Mouse (Mus musculus): ENCODE data around the gene 4933407L21Rik. TPM values are rescaled to one million over a fixed set of nuclear protein-coding genes. Genes with fewer than 3 reads are reported as not detected.

4933407L21Rik gene
- polyA plus RNA-seq, 1 experiment from 2014 or later = 0.46 TPM

DNA sequence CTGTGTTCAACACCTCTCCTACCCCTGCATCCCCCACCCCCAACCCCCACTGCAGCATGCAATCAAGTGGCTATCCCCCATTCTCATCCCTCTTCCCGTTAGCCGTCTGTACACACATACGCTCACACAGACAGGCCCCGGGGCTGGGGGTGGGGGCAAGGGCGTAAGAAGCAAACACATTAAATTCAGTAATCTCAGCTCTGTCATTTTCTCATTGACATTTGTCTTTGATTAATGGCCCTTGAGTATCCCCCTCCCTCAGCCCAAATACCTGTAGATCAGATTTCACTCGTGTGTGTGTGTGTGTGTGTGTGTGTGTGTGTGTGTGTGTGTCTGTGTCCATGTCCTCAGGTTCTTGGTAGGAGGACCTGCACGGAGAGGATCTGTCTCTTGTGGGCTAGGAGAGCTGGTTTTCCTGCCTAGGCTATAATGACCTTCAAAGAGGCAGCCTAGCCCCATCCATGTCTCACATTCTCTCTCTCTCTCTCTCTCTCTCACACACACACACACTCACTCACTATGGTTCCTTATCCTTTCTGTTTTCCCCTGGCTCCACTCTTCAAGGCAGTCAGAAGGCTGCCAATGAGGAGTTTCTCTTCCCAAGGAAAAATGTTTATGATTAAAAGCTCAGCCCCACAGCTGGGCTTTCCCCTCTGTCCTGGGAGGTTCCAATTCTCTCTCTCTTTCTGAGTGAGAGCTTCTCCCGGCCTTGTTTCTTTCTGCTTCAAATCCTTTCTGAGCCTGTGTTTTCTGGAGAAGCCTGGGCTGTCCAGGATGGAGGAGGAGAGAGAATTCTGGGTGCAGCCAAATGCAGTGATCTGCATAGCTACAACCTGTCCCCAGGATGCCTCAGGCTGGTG is 30.2 kb upstream of the 4933407L21Rik start:
- DNase-seq (ENCODE audit: low spot score) = peak; percentile 19
- Histone ChIP-seq H3K4me1 (replicated peaks; ENCODE audit: control insufficient read depth, insufficient read depth, low read length) (peaks cover 23% of the 10 kb centered on the region), H3K36me3 (ENCODE audit: control insufficient read depth, insufficient read depth, low read length) (no peaks in the 10 kb centered on the region), H3K27me3 (ENCODE audit: control insufficient read depth, insufficient read depth, low read length) (no peaks in the 10 kb centered on the region), H3K9me3 (ENCODE audit: control insufficient read depth, low read length) (no peaks in the 10 kb centered on the region), H3K4me2 (replicated peaks; ENCODE audit: low read depth, low read length) (no peak overlapping the region), H3K4me3 (ENCODE audit: low read depth, low read length) (no peak overlapping the region), H3K27ac (ENCODE audit: low read depth, low read length) (peak overlapping the region; percentile 30; the same call in 1 of the 2 replicates), H3K9ac (ENCODE audit: low read depth, low read length) (0 out of 2 replicates have a peak overlapping the region, but pooled peaks have one; percentile 19)
- WGBS = 26% methylated on average over 8 of the region's 8 CpGs
- ATAC-seq (ENCODE audit: low FRiP score) = no peak

DNA sequence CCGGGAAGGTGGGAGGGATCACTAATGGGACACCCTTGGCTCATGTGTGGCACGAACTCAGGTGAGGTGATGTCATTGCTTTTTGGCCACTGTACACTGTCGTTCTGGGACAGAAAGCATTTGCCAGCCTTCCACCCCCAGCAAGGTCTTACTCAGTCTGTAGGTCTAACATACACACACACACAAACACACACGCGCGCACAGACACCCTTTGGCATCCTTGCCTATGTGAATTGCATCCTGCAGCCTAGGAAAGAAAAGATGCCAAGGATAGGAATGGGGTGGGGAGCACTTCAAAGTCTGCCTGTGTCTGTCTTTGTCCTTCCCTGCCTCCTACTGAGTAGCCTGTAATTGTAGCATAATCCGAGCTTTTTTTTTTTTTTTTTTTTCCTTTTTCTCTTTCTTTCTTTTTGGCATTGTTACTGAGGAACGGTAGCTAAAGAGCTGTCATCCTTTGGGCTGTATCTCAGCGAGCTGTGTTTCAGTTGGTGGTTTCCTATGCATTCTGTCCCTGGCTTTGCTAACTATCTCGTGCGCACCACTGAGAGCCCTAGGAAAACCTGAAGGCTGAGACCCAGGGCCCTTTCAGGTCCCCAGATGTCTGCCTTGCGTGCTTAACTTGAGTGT is 29.4 kb upstream of the 4933407L21Rik start:
- H3K27ac ChIP-seq (ENCODE audit: low read depth, low read length) = peak overlapping the region; percentile 30; the same call in 1 of the 2 replicates

DNA sequence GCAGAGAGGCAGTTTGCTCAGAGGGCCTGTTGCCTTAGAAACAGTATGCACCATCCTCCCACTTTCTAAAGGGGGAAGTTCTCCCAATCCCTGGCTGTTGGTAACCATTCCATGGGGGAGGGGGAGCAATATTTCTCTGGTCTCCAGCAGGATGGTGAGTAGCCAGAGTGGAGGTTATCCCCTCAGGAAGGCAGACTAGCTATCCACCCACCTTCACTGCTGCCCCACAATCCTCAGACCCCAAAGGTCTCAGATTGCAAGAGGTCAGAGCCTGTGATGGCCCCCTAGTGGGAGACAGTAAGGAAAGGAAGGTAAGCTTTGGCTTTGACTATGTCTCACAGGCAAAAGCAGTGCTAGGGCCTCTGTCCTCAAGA is 28.9 kb upstream of the 4933407L21Rik start:
- H3K9me3 ChIP-seq (ENCODE audit: control insufficient read depth, low read length) = no peaks in the 10 kb centered on the region
- no peak overlapping the region for H3K4me2 ChIP-seq (replicated peaks; ENCODE audit: low read depth, low read length)
- H3K4me3 ChIP-seq (ENCODE audit: low read depth, low read length) = no peak overlapping the region
- peak; percentile 20 for DNase-seq (ENCODE audit: low spot score)
- H3K36me3 ChIP-seq (ENCODE audit: control insufficient read depth, insufficient read depth, low read length) = no peaks in the 10 kb centered on the region
- H3K9ac ChIP-seq (ENCODE audit: low read depth, low read length) = no peak overlapping the region
- ATAC-seq (ENCODE audit: low FRiP score) = no peak
- H3K27ac ChIP-seq (ENCODE audit: low read depth, low read length) = 0 out of 2 replicates have a peak overlapping the region, but pooled peaks have one; percentile 20
- H3K27me3 ChIP-seq (ENCODE audit: control insufficient read depth, insufficient read depth, low read length) = no peaks in the 10 kb centered on the region
- H3K4me1 ChIP-seq (replicated peaks; ENCODE audit: control insufficient read depth, insufficient read depth, low read length) = peaks cover 23% of the 10 kb centered on the region

More for the DNA sequence above, 29.4 kb upstream of the 4933407L21Rik start:
- Histone ChIP-seq H3K9me3 (ENCODE audit: control insufficient read depth, low read length) (no peaks in the 10 kb centered on the region), H3K9ac (ENCODE audit: low read depth, low read length) (0 out of 2 replicates have a peak overlapping the region, but pooled peaks have one; percentile 19), H3K4me3 (ENCODE audit: low read depth, low read length) (no peak overlapping the region), H3K27me3 (ENCODE audit: control insufficient read depth, insufficient read depth, low read length) (no peaks in the 10 kb centered on the region), H3K4me2 (replicated peaks; ENCODE audit: low read depth, low read length) (no peak overlapping the region), H3K4me1 (replicated peaks; ENCODE audit: control insufficient read depth, insufficient read depth, low read length) (peaks cover 23% of the 10 kb centered on the region), H3K36me3 (ENCODE audit: control insufficient read depth, insufficient read depth, low read length) (no peaks in the 10 kb centered on the region)
- 23% methylated on average over 12 of the region's 12 CpGs for WGBS
- ATAC-seq (ENCODE audit: low FRiP score) (no peak), DNase-seq (ENCODE audit: low spot score) (no peak)

DNA sequence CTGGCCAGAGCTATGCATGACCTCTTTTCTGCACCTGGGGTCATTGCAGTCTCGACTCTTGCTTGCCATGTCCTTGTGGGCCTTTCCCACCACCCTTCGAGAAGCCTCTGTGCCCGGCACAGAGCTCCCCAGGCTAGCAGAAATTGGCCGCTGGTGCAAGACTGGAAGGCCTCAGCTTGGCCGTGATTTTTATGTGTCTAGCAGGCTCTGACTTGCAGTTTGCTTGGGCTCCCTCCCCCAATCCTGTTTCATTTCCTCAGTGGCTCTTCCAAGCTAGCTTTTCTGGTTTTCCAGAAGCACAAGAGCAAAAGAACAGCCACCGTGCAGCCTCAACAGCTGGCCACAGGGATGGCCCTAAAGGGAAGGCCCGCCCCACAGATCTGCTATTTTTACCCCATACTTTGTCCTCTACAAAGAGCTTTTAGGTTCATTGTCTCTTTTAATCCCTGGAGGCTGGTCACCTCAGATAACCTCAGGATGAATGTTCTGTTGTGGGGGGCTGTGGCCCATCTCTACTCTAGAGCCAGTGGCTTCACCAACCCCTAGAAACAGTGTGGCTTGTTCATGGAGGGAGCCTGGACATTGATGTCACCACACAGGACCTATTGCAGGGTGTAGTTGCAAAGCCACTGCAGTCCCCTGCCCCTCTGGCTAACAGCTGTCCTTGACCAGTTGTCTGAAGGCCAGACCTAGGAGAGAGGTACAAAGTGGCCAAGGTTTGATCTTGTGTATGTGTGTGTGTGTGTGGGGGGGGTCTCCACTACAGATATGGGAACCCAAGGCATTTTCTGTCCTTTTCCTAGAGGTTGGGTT is 27.6 kb upstream of the 4933407L21Rik start:
- WGBS = 75% methylated on average over 7 of the region's 7 CpGs
- Histone ChIP-seq H3K9ac (ENCODE audit: low read depth, low read length) (no peak overlapping the region), H3K4me2 (replicated peaks; ENCODE audit: low read depth, low read length) (no peak overlapping the region), H3K4me3 (ENCODE audit: low read depth, low read length) (no peak overlapping the region), H3K27ac (ENCODE audit: low read depth, low read length) (no peak overlapping the region), H3K36me3 (ENCODE audit: control insufficient read depth, insufficient read depth, low read length) (0 out of 2 replicates have a peak, but pooled peaks cover 3% of the 10 kb centered on the region), H3K4me1 (replicated peaks; ENCODE audit: control insufficient read depth, insufficient read depth, low read length) (peaks cover 21% of the 10 kb centered on the region), H3K9me3 (ENCODE audit: control insufficient read depth, low read length) (no peaks in the 10 kb centered on the region), H3K27me3 (ENCODE audit: control insufficient read depth, insufficient read depth, low read length) (no peaks in the 10 kb centered on the region)
- ATAC-seq (ENCODE audit: low FRiP score) = no peak
- no peak for DNase-seq (ENCODE audit: low spot score)

DNA sequence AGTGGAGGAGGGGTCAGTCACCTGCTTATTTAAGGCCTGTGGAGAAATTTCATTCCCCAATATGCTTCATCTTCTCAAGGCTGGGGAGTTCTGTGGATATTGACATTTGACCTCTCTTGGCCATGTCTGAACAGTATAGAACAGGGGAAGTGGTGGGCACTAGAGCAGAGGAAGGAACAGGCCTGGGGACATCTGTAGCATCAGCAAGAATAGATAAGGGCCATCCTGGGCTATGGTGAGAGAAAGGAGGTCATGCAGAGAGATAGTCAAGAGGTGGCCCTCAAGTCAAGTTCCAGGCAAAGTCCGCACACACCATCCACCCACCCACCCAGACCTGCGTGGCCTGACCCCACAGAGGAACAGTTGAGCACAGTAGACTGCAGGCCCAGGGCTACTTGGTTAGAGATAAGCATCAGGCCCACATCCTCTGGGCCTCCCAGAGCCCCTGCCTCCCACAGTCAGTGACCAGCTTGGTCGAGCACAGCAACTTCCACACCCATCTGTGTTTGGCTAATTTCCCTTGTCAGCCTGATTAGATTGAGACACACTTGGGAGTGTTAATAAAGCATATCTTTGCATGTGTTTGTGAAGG is 26.7 kb upstream of the 4933407L21Rik start:
- DNase-seq (ENCODE audit: low spot score) (no peak), ATAC-seq (ENCODE audit: low FRiP score) (peak; percentile 48)
- H3K9me3 ChIP-seq (ENCODE audit: control insufficient read depth, low read length) = no peaks in the 10 kb centered on the region
- no peak overlapping the region for H3K4me3 ChIP-seq (ENCODE audit: low read depth, low read length)
- H3K36me3 ChIP-seq (ENCODE audit: control insufficient read depth, insufficient read depth, low read length) = 0 out of 2 replicates have a peak, but pooled peaks cover 6% of the 10 kb centered on the region
- 67% methylated on average over 3 of the region's 3 CpGs for WGBS
- no peaks in the 10 kb centered on the region for H3K27me3 ChIP-seq (ENCODE audit: control insufficient read depth, insufficient read depth, low read length)
- H3K4me2 ChIP-seq (replicated peaks; ENCODE audit: low read depth, low read length) = no peak overlapping the region
- H3K9ac ChIP-seq (ENCODE audit: low read depth, low read length) = no peak overlapping the region
- H3K4me1 ChIP-seq (replicated peaks; ENCODE audit: control insufficient read depth, insufficient read depth, low read length) = peaks cover 18% of the 10 kb centered on the region
- H3K27ac ChIP-seq (ENCODE audit: low read depth, low read length) = no peak overlapping the region

DNA sequence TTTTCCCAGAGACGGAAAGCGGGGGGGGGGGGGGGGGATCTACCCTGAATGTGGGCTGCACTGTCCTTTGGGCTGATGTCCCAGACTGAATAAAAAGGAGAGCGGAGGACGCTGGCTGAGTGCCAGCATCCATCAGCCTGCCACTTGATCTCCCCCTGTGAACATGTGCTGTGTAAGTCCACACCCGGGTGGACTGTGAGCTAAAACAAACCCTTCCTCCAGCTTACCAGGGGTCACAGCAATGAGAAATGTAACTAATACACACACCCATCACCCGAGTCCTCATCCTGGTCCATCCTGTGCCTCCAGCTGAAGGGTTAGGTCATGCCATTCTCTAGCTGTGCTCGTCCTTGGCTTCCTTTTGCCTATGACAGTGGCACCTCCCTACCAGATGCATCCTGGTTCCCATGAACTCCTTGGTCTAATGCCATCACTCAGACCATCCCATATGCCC is 26.1 kb upstream of the 4933407L21Rik start:
- Histone ChIP-seq H3K27me3 (ENCODE audit: control insufficient read depth, insufficient read depth, low read length) (no peaks in the 10 kb centered on the region), H3K9me3 (ENCODE audit: control insufficient read depth, low read length) (no peaks in the 10 kb centered on the region), H3K27ac (ENCODE audit: low read depth, low read length) (no peak overlapping the region), H3K9ac (ENCODE audit: low read depth, low read length) (no peak overlapping the region), H3K4me3 (ENCODE audit: low read depth, low read length) (no peak overlapping the region), H3K36me3 (ENCODE audit: control insufficient read depth, insufficient read depth, low read length) (0 out of 2 replicates have a peak, but pooled peaks cover 6% of the 10 kb centered on the region), H3K4me1 (replicated peaks; ENCODE audit: control insufficient read depth, insufficient read depth, low read length) (peaks cover 17% of the 10 kb centered on the region), H3K4me2 (replicated peaks; ENCODE audit: low read depth, low read length) (no peak overlapping the region)
- DNase-seq (ENCODE audit: low spot score) (peak; percentile 36), ATAC-seq (ENCODE audit: low FRiP score) (peak; percentile 59)
- WGBS = 70% methylated on average over 7 of the region's 7 CpGs

DNA sequence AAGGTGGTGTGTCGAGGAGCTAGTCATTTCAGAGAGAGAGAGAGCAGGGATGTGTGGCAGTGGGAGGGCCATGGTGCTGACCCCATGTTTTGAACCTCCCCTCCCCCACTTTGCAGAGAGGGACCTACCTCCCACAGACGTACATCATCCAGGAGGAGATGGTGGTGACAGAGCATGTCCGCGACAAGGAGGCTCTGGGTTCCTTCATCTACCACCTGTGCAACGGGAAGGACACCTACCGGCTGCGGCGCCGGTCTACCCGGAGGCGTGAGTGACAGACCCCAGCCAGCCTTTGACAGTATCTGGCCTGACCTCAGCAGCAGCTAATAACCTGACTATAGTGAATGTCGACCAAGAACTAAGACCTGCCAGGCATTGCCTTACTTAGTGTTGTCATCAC is 21.4 kb upstream of the 4933407L21Rik start:
- Histone ChIP-seq H3K4me3 (ENCODE audit: low read depth, low read length) (no peak overlapping the region), H3K9ac (ENCODE audit: low read depth, low read length) (no peak overlapping the region), H3K36me3 (ENCODE audit: control insufficient read depth, insufficient read depth, low read length) (0 out of 2 replicates have a peak, but pooled peaks cover 6% of the 10 kb centered on the region), H3K27me3 (ENCODE audit: control insufficient read depth, insufficient read depth, low read length) (no peaks in the 10 kb centered on the region), H3K27ac (ENCODE audit: low read depth, low read length) (no peak overlapping the region), H3K4me2 (replicated peaks; ENCODE audit: low read depth, low read length) (no peak overlapping the region), H3K9me3 (ENCODE audit: control insufficient read depth, low read length) (no peaks in the 10 kb centered on the region), H3K4me1 (replicated peaks; ENCODE audit: control insufficient read depth, insufficient read depth, low read length) (no peaks in the 10 kb centered on the region)
- WGBS = 91% methylated on average over 12 of the region's 12 CpGs
- DNase-seq (ENCODE audit: low spot score) (no peak), ATAC-seq (ENCODE audit: low FRiP score) (no peak)
